Mouse (Mus musculus) megakaryocyte, embryonic 14.5 days (primary cell): Measurements from ENCODE around the gene Asl.

Experiments
- FLI1 ChIP-seq: IDR thresholded peaks from 2 replicates; pipeline ENCODE4 v1.6.1; 2012; ENCODE audit warnings: low read length, inconsistent platforms, mixed read lengths
- GATA1 ChIP-seq: IDR thresholded peaks from 3 replicates; pipeline ENCODE4 v1.6.1; 2012; ENCODE audit warnings: mixed read lengths, low read length, inconsistent platforms, borderline replicate concordance

- TF ChIP-seq GATA1 (no peak), FLI1 (no peak)
Observed at GRCm38 (mm10) chr5:130031410-130032390, 2.7 kb upstream of the Asl start.
